Mouse (Mus musculus) G1E (cell line): ENCODE results near the gene Frmd6. TPM values are rescaled to one million over a fixed set of nuclear protein-coding genes. Genes with fewer than 3 reads are reported as not detected.

Experiments used
- ATAC-seq: 2 replicates; pipeline ENCODE4 v1.8.0; 2016; ENCODE audit warnings: mild to moderate bottlenecking; ENCODE audit not compliant: insufficient number of reproducible peaks, poor library complexity, low FRiP score, severe bottlenecking; ENCODE audit errors: extremely low read depth
- DNase-seq: peaks from one replicate; pipeline ENCODE4 v3.0.0; 2012; ENCODE audit warnings: low spot score
- H3K27me3 ChIP-seq: 2 replicates; pipeline ENCODE4 v1.6.1; 2012; ENCODE audit warnings: mild to moderate bottlenecking, low read length, inconsistent platforms; ENCODE audit not compliant: insufficient read depth
- H3K36me3 ChIP-seq: replicated peaks from 2 replicates; pipeline ENCODE3; 2012; ENCODE audit warnings: mild to moderate bottlenecking, inconsistent platforms
- H3K4me1 ChIP-seq: 2 replicates; pipeline ENCODE4 v1.6.1; 2012; ENCODE audit warnings: low read depth, low read length, inconsistent platforms, mixed read lengths; ENCODE audit not compliant: insufficient read depth
- H3K4me3 ChIP-seq: 2 replicates; pipeline ENCODE4 v1.5.1; 2012; ENCODE audit warnings: low read depth, mild to moderate bottlenecking, inconsistent platforms, low read length, moderate library complexity, mixed read lengths
- H3K9me3 ChIP-seq: replicated peaks from 2 replicates; pipeline ENCODE4 v1.6.1; 2012; ENCODE audit warnings: inconsistent platforms
- CTCF ChIP-seq: IDR thresholded peaks from 2 replicates; pipeline ENCODE4 v1.5.1; 2012; ENCODE audit warnings: low read depth, low read length, inconsistent platforms, mixed read lengths
- GATA1 ChIP-seq: IDR thresholded peaks from 2 replicates; pipeline ENCODE4 v1.6.1; 2012; ENCODE audit warnings: borderline replicate concordance, low read length, inconsistent platforms, mixed read lengths
- GATA2 ChIP-seq: IDR thresholded peaks from 2 replicates; pipeline ENCODE4 v1.6.1; 2012; ENCODE audit warnings: low read depth, low read length, inconsistent platforms, borderline replicate concordance
- POLR2AphosphoS5 ChIP-seq: IDR thresholded peaks from 2 replicates; pipeline ENCODE4 v1.6.1; 2012; ENCODE audit warnings: low read depth, low read length, inconsistent platforms; ENCODE audit not compliant: insufficient replicate concordance
- TAL1 ChIP-seq: conservative IDR thresholded peaks from 2 replicates; pipeline ENCODE4 v1.6.1; 2012; ENCODE audit warnings: low read depth, low read length, inconsistent platforms, mixed read lengths
- polyA plus RNA-seq: library from polyadenylated mRNA; stranded (reverse); fragments of >175 nt; gene quantifications from 2 replicates; pipeline ENCODE4 v1.2.3, GENCODE M21; 2012
- total RNA-seq, 2 experiments: library from RNA; stranded (forward) in 1 of 2; stranded (reverse) in 1 of 2; fragments of 200-1000 nt in 1 of 2; fragments of >200 nt in 1 of 2; fragmentation: Nextera tagmentation in 1 of 2; gene quantifications; 2 replicates each; pipeline ENCODE4 v1.2.3; 2014 to 2017

Gene Frmd6
- total and polyA plus RNA-seq, 3 experiments: 6.0 to 14.8 (median 9.0) TPM

GRCm38 (mm10) chr12:70803494-70803893 lies 21.8 kb upstream of the Frmd6 start:
- Histone ChIP-seq H3K27me3 (peaks cover 33% of the 10 kb centered on the region), H3K9me3 (no peaks in the 10 kb centered on the region), H3K4me1 (no peaks in the 10 kb centered on the region; the same call in 1 of the 2 replicates), H3K36me3 (no peaks in the 10 kb centered on the region), H3K4me3 (no peak overlapping the region)
- DNase-seq: no peak
- ATAC-seq: no peak
- TF ChIP-seq CTCF (no peak), TAL1 (no peak), POLR2AphosphoS5 (no peak), GATA1 (no peak), GATA2 (no peak)

GRCm38 (mm10) chr12:70804989-70805388 lies 20.3 kb upstream of the Frmd6 start:
- DNase-seq (no peak), ATAC-seq (no peak)
- no peaks in the 10 kb centered on the region for H3K9me3 ChIP-seq
- peaks cover 28% of the 10 kb centered on the region for H3K27me3 ChIP-seq
- no peaks in the 10 kb centered on the region; the same call in 1 of the 2 replicates for H3K4me1 ChIP-seq
- TF ChIP-seq TAL1 (no peak), GATA1 (no peak), GATA2 (no peak), POLR2AphosphoS5 (no peak), CTCF (no peak)
- H3K4me3 ChIP-seq: no peak overlapping the region
- H3K36me3 ChIP-seq: no peaks in the 10 kb centered on the region

DNA sequence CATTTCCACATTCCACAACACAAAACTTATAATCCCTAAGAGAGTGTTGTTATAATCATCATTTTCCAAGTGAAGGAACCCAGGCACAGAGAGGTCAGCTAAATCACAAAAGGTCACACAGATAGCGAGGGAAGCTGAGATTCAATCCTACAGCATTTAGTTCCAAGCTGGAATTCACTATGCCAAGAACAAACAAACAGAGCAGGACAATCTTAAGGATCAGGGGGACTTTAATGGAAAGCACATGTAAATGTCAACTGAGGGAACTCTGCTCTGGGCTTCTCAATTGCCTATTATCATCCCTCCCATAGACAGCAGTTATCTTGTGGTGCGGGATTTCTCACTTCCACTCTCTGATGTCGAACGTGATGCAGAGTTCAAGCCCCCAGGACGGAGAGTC lies 17.8 kb upstream of the Frmd6 start:
- Histone ChIP-seq H3K4me1 (no peaks in the 10 kb centered on the region; the same call in 1 of the 2 replicates), H3K27me3 (peaks cover 34% of the 10 kb centered on the region), H3K9me3 (no peaks in the 10 kb centered on the region), H3K36me3 (no peaks in the 10 kb centered on the region), H3K4me3 (no peak overlapping the region)
- ATAC-seq (no peak), DNase-seq (no peak)
- TF ChIP-seq CTCF (no peak), GATA2 (no peak), GATA1 (no peak), POLR2AphosphoS5 (no peak), TAL1 (no peak)

DNA sequence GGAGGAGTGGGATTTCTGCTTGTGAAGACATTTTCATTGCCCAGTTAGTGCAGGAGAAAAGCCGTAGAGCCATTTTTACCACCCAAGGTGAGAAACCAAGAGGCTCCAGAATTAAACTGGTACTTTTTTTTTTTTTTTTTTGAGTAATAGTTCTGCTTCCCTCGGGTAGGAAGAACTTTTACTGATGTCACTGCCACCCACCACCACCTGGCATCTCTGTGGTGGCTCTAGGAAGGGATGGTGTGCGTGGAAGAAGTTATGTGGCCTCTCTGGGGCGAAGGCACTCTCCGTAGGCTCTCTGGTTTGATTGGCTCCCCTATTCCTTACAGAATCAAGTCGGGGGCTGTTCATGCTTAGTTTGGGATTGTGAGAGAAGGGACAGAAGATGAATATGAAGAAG lies 17.3 kb upstream of the Frmd6 start:
- H3K4me3 ChIP-seq: no peak overlapping the region
- DNase-seq: no peak
- no peaks in the 10 kb centered on the region; the same call in 1 of the 2 replicates for H3K4me1 ChIP-seq
- no peaks in the 10 kb centered on the region for H3K36me3 ChIP-seq
- H3K27me3 ChIP-seq: peaks cover 37% of the 10 kb centered on the region
- no peak for ATAC-seq
- no peaks in the 10 kb centered on the region for H3K9me3 ChIP-seq
- no peak for TF ChIP-seq GATA2

DNA sequence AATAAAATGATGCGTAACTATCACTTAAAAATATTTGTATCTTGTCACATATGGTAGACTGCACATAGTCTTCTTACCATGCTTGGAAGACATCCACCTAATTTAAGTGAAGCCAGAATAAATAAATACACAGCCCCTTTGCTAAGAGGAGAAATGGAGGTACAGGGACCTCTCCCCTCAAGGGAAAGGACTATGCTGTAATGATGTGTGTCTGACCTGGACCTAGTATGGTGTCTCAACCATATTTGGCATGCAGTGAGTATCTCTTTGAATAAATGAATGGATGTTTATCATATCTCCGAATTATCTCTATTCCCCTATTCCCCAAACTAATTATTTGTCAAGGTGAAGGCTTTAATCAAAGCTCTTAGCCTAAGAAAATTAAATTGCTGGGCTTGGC lies 15.4 kb upstream of the Frmd6 start:
- no peak overlapping the region for H3K4me3 ChIP-seq
- no peaks in the 10 kb centered on the region for H3K9me3 ChIP-seq
- TF ChIP-seq CTCF: no peak
- no peak for TF ChIP-seq GATA1
- no peak for TF ChIP-seq POLR2AphosphoS5
- TF ChIP-seq GATA2: no peak
- TF ChIP-seq TAL1: no peak
- peaks cover 39% of the 10 kb centered on the region for H3K27me3 ChIP-seq
- no peaks in the 10 kb centered on the region for H3K36me3 ChIP-seq
- no peaks in the 10 kb centered on the region; the same call in 1 of the 2 replicates for H3K4me1 ChIP-seq
- ATAC-seq (no peak), DNase-seq (no peak)

GRCm38 (mm10) chr12:70811772-70812171 lies 13.5 kb upstream of the Frmd6 start:
- DNase-seq (no peak), ATAC-seq (no peak)
- Histone ChIP-seq H3K36me3 (no peaks in the 10 kb centered on the region), H3K4me3 (no peak overlapping the region), H3K27me3 (peaks cover 39% of the 10 kb centered on the region), H3K4me1 (no peaks in the 10 kb centered on the region), H3K9me3 (no peaks in the 10 kb centered on the region)
- TF ChIP-seq GATA1: no peak
- no peak for TF ChIP-seq POLR2AphosphoS5
- TF ChIP-seq TAL1: no peak
- no peak for TF ChIP-seq CTCF
- TF ChIP-seq GATA2: no peak

GRCm38 (mm10) chr12:70812176-70812575 lies 13.1 kb upstream of the Frmd6 start:
- no peaks in the 10 kb centered on the region for H3K36me3 ChIP-seq
- no peak for TF ChIP-seq GATA1
- TF ChIP-seq CTCF: no peak
- no peak for TF ChIP-seq GATA2
- TF ChIP-seq TAL1: no peak
- no peak for TF ChIP-seq POLR2AphosphoS5
- no peak overlapping the region for H3K4me3 ChIP-seq
- no peaks in the 10 kb centered on the region for H3K9me3 ChIP-seq
- no peaks in the 10 kb centered on the region for H3K4me1 ChIP-seq
- ATAC-seq: no peak
- DNase-seq: no peak
- H3K27me3 ChIP-seq: peaks cover 41% of the 10 kb centered on the region
